Mouse (Mus musculus) spleen, adult 2 months (tissue): ENCODE data around the gene Kctd5.

ENCODE experiments used
- CTCF ChIP-seq: fragments of 200-500 bp; IDR thresholded peaks from 2 replicates; pipeline ENCODE4 v1.5.1; 2011; ENCODE audit warnings: mild to moderate bottlenecking, inconsistent platforms; ENCODE audit not compliant: insufficient read depth, insufficient read length, insufficient replicate concordance; ENCODE audit errors: extremely low read depth
- POLR2A ChIP-seq: fragments of 200-500 bp; IDR thresholded peaks from 2 replicates; pipeline ENCODE4 v1.6.1; 2011; ENCODE audit warnings: low read depth, low read length, inconsistent platforms

GRCm38 (mm10) chr17:24090575-24090974 lies 17.3 kb upstream of the Kctd5 start:
- no peak for TF ChIP-seq CTCF
- no peak for TF ChIP-seq POLR2A
